Mouse (Mus musculus) ES-Bruce4 (cell line): ENCODE measurements at regions not wholly inside any gene's neighbourhood (a gene's known extent, or its start where the extent isn't known, plus 50 kb on each side); places are given as distances from the start of the nearest gene placed in this dataset.

Source experiments
- H3K27ac ChIP-seq: 2 replicates; pipeline ENCODE4 v1.5.1; 2012; ENCODE audit warnings: low read length, inconsistent platforms; ENCODE audit not compliant: insufficient read depth
- H3K27me3 ChIP-seq: 2 replicates; pipeline ENCODE4 v1.6.1; 2012; ENCODE audit warnings: mild to moderate bottlenecking, low read length, inconsistent platforms; ENCODE audit not compliant: control insufficient read depth, poor library complexity, insufficient read depth, severe bottlenecking
- H3K36me3 ChIP-seq: 2 replicates; pipeline ENCODE4 v1.6.1; 2012; ENCODE audit warnings: inconsistent platforms, mild to moderate bottlenecking, low read length, moderate library complexity; ENCODE audit not compliant: control insufficient read depth, poor library complexity, insufficient read depth, severe bottlenecking
- H3K4me1 ChIP-seq: one replicate; pipeline ENCODE4 v1.8.1; 2011; ENCODE audit warnings: low read length; ENCODE audit not compliant: control insufficient read depth, insufficient read depth
- H3K4me3 ChIP-seq: 2 replicates; pipeline ENCODE4 v1.5.1; 2011; ENCODE audit warnings: low read depth, mild to moderate bottlenecking, low read length
- H3K9ac ChIP-seq: 2 replicates; pipeline ENCODE4 v1.6.1; 2012; ENCODE audit warnings: low read depth, mild to moderate bottlenecking, inconsistent platforms; ENCODE audit not compliant: poor library complexity, severe bottlenecking
- H3K9me3 ChIP-seq: replicated peaks from 2 replicates; pipeline ENCODE4 v1.6.1; 2012; ENCODE audit warnings: mild to moderate bottlenecking, low read length, inconsistent platforms; ENCODE audit not compliant: control insufficient read depth, poor library complexity, insufficient read depth, severe bottlenecking
- CTCF ChIP-seq: IDR thresholded peaks from one replicate; pipeline ENCODE4 v1.8.1; 2011; ENCODE audit warnings: low read depth, low read length
- EP300 ChIP-seq: IDR thresholded peaks from 2 replicates; pipeline ENCODE4 v1.6.1; 2011; ENCODE audit warnings: low read depth, low read length; ENCODE audit not compliant: insufficient read depth
- POLR2A ChIP-seq: IDR thresholded peaks from one replicate; pipeline ENCODE4 v1.8.1; 2011; ENCODE audit warnings: low read length; ENCODE audit not compliant: insufficient read depth

DNA sequence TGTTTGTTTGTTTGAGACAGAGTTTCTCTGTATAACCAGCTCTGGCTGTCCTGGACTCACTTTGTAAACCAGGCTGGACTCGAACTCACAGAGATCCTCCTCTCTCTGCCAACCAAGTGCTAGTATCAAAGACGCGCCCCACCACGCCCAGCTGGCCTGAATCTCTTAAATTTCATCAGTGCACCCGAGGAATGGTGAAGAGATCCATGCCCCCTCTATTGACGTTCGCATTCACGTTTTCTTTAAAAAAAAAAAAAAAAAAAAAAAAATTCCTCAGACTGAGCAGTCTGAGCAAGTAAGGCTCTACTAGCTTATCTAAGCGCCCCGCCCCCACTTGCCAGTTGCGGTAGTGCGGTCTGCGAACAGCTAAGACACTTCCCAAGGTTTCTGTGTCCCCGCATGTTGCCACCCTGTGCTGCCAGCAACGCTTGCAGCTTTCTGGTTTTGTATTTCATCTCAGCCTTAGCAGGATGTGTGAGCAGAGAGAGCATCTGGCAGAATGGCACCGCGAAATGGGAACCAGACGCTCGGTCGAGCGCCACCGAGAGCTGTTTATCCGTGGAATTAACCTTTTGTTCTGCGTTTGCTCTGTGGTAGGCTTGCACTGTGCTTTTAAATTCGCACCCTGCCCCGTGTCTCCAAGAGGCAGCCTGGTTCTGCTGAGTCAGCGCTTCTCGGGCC is 225.1 kb upstream of the Hes1 start:
- Histone ChIP-seq H3K9ac (peak overlapping the region; percentile 10; the same call in 1 of the 2 replicates), H3K36me3 (no peaks in the 10 kb centered on the region), H3K4me3 (peak overlapping the region; percentile 38), H3K4me1 (no peaks in the 10 kb centered on the region), H3K9me3 (no peaks in the 10 kb centered on the region), H3K27ac (no peak overlapping the region), H3K27me3 (no peaks in the 10 kb centered on the region; the same call in 1 of the 2 replicates)
- TF ChIP-seq CTCF, result no peak
- TF ChIP-seq EP300, result no peak
- no peak for TF ChIP-seq POLR2A

DNA sequence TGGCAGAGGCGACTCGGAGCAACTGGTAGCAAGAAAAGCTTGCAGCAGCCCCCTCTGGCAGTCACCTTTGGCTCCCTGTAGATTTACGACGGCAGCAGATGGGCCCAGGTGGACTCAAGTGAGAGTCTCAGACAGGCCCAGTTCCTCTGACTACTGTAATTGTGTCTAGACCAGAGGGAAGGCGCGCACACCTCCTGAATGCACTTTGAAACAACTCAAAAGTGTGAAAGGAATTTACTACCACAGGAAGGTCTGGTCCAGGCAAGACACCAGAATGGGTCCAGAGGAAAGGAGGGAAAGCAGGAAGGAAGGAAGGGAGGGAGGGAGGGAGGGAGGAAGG is 224.6 kb upstream of the Hes1 start:
- no peak overlapping the region for H3K27ac ChIP-seq
- no peak overlapping the region for H3K9ac ChIP-seq
- no peak for TF ChIP-seq POLR2A
- TF ChIP-seq EP300, result no peak
- TF ChIP-seq CTCF, result no peak
- H3K36me3 ChIP-seq, result no peaks in the 10 kb centered on the region
- no peaks in the 10 kb centered on the region; the same call in 1 of the 2 replicates for H3K27me3 ChIP-seq
- H3K4me3 ChIP-seq, result no peak overlapping the region
- H3K4me1 ChIP-seq, result no peaks in the 10 kb centered on the region
- H3K9me3 ChIP-seq, result no peaks in the 10 kb centered on the region

DNA sequence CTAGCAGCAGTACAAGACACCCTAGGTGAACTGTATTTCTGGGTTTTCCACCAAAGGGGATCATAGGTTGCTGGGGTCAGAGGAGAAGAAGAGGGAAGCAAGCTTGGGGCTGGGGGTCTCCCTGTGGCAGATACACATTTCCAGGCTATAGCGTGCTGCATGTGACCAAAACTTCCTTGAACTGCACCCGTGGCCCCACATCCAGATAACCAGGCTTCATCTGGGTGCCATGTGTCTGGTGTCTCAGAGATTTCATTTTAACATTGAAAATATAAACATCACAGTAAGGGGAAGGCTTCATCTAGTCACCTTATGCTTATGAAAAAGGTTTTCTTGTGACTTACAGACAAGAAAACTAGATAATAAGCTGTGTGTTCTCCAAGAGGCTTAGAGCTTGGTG is 223.8 kb upstream of the Hes1 start:
- H3K36me3 ChIP-seq, result no peaks in the 10 kb centered on the region
- H3K4me3 ChIP-seq, result no peak overlapping the region
- no peak overlapping the region for H3K9ac ChIP-seq
- H3K4me1 ChIP-seq, result no peaks in the 10 kb centered on the region
- H3K27me3 ChIP-seq, result no peaks in the 10 kb centered on the region; the same call in 1 of the 2 replicates
- no peaks in the 10 kb centered on the region for H3K9me3 ChIP-seq
- H3K27ac ChIP-seq, result no peak overlapping the region
- TF ChIP-seq EP300, result no peak
- TF ChIP-seq POLR2A, result no peak
- TF ChIP-seq CTCF, result no peak

DNA sequence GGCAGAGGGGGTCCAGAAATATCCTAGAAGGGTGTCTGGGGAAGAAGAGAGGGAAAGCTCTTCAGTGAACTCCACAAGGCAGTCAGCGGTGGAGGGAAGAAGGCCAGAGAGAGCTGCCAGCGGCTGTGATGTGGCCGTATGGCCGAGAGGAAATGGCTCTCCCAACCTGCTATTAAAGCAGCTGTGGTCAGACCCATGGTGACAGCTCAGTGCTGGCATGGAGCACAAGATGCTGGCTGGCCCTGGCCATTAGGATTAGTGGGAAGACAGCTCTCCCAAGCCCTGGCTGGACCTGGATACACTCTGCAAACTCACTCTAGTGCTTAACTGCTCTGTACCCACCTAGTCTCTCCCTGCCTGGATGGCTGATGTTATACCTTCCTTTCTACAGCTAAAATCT is 223.1 kb upstream of the Hes1 start:
- H3K4me3 ChIP-seq, result no peak overlapping the region
- no peaks in the 10 kb centered on the region for H3K9me3 ChIP-seq
- H3K27ac ChIP-seq, result no peak overlapping the region
- H3K36me3 ChIP-seq, result no peaks in the 10 kb centered on the region
- H3K4me1 ChIP-seq, result no peaks in the 10 kb centered on the region
- TF ChIP-seq EP300 (no peak), POLR2A (no peak), CTCF (no peak)
- H3K27me3 ChIP-seq, result no peaks in the 10 kb centered on the region; the same call in 1 of the 2 replicates
- no peak overlapping the region for H3K9ac ChIP-seq

DNA sequence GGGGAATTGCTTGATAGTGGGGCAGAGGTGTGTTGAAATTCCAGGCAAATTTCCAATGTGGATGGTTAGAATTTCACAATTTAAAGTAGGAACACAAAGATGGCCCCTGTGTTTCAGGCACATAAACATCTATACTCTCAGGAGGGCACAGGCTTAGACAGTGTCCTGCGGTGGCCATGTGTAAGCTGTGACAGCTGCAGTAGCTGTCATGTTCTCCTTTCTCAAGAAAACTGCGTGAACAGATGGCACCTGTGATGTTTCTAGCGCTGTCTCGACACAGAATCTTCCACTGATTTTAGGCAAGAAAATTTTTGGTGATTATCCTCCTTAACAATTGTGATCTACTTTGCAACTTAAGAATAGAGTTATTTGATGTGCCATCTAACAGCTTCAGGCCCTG is 222.1 kb upstream of the Hes1 start:
- Histone ChIP-seq H3K4me1 (no peaks in the 10 kb centered on the region), H3K27ac (no peak overlapping the region), H3K27me3 (no peaks in the 10 kb centered on the region; the same call in 1 of the 2 replicates), H3K36me3 (no peaks in the 10 kb centered on the region), H3K4me3 (no peak overlapping the region), H3K9ac (no peak overlapping the region), H3K9me3 (no peaks in the 10 kb centered on the region)
- no peak for TF ChIP-seq EP300
- no peak for TF ChIP-seq CTCF
- TF ChIP-seq POLR2A, result no peak

DNA sequence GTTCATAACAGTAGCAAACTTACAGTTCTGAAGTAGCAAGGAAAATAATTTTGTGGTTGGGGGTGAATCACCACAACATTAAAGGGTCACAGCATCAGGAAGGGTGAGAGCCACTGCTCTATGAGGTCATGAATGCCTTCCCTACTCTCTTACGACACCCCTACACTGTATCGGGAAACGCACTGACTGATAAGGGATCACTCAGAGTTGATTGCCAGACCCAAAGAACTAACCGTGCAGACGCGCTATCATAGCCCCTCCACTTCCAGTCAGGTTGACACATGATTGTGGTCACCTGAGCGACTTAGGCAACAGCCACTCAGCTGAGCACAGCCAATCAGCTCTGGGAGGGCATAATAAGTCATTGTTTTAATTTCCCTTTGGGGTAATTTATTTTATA is 220.7 kb upstream of the Hes1 start:
- H3K4me1 ChIP-seq, result no peaks in the 10 kb centered on the region
- H3K9ac ChIP-seq, result no peak overlapping the region
- H3K27ac ChIP-seq, result no peak overlapping the region
- H3K27me3 ChIP-seq, result no peaks in the 10 kb centered on the region
- H3K4me3 ChIP-seq, result no peak overlapping the region
- no peaks in the 10 kb centered on the region for H3K9me3 ChIP-seq
- no peaks in the 10 kb centered on the region for H3K36me3 ChIP-seq
- TF ChIP-seq POLR2A, result no peak
- TF ChIP-seq CTCF, result no peak
- no peak for TF ChIP-seq EP300
